Mouse (Mus musculus) left cerebral cortex, adult 9 months (tissue): Measurements from ENCODE around the gene Ugt1a7c.
"Not testable (repeated sequence)": the region's sequence is repeated elsewhere in the genome, so short reads cannot be mapped to it uniquely, and the experiment has no call there.

ENCODE experiments used
- DNase-seq, 2 experiments: peaks; one replicate each; pipeline ENCODE4 v3.0.0; 2022; ENCODE audit warnings: low spot score in 2 of 2

Ugt1a7c gene

GRCm38 (mm10) chr1:88224029-88224776 lies 129.3 kb downstream of the Ugt1a7c start:
- DNase-seq, result no peak

DNA sequence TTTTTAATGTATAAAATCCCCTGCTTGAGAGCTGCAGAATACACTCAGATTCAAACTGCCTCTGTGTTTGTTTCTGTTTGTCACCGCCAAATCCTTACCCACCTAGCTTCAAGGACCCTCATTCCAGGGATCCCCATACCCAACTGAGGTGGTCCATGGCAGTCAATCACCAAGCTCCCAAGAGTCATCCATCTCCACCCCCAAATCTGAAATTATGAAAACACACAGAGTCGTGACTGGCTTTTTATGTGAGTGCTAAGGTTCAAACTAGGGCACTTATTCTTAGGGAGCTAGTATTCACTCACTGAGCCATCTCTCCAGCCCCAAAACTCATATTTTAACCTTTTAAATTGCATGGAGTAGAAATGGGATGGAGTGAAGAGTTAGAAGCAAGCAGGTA lies 130.4 kb downstream of the Ugt1a7c start:
- not testable (repeated sequence) for DNase-seq

DNA sequence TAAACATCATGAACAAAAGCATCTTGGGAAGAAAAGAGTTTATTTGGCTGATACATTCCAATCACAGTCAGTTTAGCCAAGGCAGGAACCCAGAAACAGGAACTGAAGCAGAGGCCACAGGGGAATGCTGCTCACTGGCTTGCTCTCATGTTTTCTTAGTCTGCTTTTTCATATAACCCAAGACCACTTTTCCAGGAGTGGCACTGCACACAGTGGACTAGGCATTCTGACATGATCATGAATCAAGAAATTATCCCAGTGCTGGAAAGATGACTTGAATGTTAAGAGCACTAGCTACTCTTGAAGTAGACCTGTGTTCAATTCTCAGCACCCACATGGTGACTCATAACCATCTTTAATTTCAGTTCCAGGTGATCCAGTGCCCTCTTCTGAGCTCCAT lies 130.9 kb downstream of the Ugt1a7c start:
- no peak for DNase-seq

DNA sequence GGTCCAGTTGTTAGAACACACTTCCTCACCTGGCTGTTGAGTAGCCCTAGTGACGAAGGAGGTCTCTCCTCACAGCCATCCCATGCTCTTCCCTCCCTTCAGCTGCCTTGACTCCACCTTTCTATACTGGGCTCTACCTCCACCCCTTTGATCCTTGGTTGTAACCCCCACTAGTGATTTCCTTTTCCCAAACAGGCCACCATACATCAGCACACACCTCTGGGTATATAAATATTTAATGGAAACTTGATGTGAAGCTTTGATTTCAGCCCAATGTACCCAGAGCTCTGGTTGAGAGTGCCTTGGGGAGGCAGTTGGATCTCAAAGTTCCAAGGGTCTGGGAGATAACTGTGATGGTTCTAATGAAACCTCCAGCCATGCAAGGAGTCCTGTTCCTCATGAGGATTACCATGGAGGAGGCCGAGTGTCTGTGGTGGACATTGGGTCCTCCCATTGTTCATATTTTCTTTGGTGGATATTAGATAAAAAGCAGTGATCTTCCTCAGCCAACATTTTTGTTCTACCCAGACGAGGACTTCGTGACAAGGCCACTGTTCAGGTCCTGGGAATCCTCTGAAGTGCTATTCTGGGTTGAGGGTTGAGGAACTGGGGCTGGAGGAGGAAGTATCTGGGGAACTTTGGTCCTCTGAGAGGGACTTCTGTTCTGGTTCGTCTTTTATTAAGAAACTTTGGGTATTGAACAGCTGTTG lies 132.0 kb downstream of the Ugt1a7c start, which contains the start of gene Mroh2a:
Gene Mroh2a, plus strand, starts transcription at position 317 of the 710 bp plus-strand sequence.
- peak in 1 of 2 experiments; percentile 24 for DNase-seq

- peak in 1 of 2 experiments; percentile 10 for DNase-seq
Observed at GRCm38 (mm10) chr1:88227482-88227881, 132.6 kb downstream of the Ugt1a7c start.

DNA sequence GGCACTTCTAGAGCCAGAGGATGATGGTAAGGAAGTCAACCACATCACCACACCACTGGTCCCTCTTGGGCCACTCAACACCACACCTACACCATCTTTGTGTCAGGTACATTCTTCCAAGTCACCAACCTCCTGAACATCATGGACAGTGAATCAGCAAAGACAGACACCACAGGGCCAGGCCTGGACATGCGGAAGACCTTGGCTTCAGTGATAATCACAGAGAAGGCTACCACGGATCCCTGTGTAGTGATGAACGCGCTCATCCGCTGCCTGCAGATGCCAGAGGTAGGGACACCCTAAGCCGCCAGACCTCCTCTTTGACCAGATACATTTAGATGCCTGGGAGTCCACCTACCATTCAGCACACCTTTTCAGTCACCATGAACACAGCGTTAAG lies 133.3 kb downstream of the Ugt1a7c start:
- no peak for DNase-seq

DNA sequence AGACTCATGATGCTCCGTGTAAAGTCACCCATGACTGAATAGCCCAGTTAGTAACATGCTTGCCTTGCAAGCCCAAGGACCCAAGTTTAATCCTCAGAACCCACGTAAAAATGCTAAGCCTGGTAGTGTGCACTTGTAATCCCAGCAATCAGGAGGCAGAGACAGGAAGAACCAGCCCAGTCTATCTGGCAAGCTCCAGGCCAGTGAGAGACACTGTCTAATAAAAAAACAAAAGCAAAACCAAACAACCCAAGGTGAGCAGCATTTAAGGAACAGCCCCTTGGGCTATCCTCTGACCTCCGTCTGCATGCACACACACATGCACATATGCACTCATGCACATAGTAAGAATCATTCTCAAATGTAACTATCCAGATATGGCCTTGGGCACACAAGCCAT lies 134.7 kb downstream of the Ugt1a7c start:
- DNase-seq, result no peak

DNA sequence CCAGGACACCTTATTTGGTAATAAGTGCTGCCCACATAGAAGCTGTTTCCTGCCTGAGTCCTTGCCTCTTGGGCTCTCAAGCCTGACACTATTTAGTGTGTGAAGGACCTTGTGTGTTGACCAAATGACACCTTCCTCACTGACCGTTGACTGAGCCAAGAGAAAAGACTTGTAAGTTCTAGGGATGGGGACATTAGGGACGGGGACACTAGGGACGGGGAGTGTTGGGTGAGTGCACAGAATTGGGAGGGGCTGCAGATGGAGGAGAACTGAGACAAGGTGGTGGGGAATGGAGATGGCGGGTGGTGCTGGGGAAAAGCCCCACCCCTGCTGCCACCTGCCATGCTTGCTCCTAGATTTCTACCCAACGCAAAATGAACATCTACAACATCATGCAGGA lies 135.1 kb downstream of the Ugt1a7c start:
- no peak for DNase-seq

DNA sequence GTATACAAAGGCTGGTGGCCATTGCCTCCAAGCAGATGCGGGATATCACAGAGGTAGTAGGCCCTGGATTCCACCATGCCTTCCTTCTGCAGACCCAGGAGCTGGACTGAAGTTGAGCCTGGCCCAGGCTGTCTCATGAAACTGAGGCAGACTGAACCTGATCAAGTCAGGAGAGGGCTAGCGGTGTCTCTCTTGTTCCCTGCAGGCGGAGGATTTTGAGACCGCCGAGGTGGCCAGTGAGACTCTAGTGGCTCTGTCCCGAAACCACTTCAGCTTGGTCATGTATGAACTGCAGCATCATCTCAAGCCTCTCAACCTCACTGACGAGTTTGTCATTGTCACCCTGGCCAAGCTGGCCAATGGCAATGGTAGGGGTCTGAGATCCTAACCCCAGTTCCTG lies 135.6 kb downstream of the Ugt1a7c start:
- no peak for DNase-seq

GRCm38 (mm10) chr1:88230981-88231802 lies 136.3 kb downstream of the Ugt1a7c start:
- no peak for DNase-seq

DNA sequence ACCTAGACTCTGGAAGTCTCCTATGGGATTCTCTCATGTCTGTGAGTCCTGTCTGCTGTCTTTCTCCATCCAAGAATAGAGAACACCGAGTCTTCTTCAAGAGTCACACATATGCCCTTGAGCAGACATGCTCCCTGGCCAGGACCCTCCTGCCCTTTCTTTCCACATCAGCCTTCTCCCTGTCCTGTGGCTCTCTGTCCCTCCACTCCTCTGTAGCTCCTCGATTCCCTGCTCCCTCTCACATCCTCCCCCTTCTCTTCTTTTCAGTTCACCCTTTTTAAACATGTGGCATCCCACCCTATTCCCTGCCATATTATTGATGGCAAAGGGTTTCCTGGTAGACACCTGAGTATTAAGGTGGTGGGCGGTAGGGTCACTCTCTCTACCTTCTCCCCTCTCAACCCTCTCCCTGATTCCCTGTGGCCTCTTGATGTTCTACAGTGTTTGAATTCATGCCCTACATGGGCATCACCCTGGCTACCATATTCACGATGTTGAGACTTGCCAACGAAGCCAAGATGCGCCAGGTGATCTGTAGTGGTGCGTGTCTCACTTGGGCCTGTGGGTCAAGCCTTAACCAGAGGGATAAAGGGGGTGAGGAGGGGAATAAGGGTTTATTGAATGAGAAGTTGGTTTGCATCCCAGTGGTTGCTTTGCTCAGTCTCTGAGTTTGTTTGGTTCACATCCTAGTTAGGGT lies 137.1 kb downstream of the Ugt1a7c start:
- DNase-seq, result no peak

- no peak for DNase-seq
Observed at GRCm38 (mm10) chr1:88232664-88233380, 138.0 kb downstream of the Ugt1a7c start.

DNA sequence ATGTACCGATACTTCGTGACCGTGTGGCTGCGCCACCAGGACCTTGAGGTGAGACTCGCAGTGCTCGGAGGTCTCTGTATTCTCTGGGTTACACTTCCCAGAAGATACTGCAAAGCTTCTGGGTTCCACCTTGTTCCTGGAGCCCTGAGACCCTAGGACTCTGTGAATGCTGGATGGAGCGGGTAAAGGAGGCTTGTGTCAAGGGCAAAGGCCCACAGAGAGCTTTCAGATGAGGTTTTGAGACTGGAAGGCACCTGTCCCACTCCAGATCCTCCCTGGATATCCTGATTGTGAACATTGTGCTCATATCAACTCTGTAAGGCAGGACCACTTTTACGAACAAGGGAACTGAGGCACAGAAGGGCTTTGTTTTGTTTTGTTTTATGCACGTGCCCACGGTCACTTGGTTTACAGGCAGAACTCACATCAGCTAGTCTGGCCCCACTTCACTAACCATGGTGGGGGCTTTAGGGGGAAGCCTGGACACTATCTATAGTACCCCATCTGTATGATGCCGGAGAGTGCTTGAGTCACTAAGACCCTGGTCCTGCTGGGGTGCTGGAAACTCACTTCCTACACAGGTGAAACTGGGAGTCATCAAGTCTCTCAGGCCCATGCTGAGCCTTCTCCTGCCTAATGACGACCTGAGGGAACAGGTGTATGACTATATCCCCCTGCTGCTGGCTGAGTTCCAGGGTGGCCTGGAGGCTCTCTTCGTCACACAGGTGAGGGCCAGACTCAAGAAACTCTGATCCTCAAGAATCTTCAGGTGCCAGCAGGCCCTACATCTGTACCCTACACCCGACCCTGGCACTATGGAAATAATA lies 138.8 kb downstream of the Ugt1a7c start:
- no peak for DNase-seq

DNA sequence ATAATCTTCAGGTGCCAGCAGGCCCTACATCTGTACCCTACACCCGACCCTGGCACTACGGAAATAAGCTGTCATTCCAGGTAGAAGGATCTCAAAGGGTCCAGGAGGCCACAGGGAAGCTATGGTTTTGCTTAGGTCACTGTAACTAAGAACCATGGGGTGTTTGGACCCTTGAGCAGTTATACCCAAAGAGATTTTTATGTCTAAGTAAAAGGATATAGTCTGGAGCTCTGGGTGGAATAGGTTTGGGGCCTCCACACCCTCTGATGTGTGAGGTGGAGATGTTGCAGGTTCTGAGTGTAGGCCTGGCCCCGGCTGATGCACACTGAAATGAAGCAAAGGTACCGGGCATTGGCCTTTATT lies 139.4 kb downstream of the Ugt1a7c start:
- DNase-seq, result no peak

GRCm38 (mm10) chr1:88234646-88235045 lies 139.8 kb downstream of the Ugt1a7c start:
- no peak for DNase-seq

- DNase-seq, result no peak
Observed at GRCm38 (mm10) chr1:88235046-88235893, 140.4 kb downstream of the Ugt1a7c start.

DNA sequence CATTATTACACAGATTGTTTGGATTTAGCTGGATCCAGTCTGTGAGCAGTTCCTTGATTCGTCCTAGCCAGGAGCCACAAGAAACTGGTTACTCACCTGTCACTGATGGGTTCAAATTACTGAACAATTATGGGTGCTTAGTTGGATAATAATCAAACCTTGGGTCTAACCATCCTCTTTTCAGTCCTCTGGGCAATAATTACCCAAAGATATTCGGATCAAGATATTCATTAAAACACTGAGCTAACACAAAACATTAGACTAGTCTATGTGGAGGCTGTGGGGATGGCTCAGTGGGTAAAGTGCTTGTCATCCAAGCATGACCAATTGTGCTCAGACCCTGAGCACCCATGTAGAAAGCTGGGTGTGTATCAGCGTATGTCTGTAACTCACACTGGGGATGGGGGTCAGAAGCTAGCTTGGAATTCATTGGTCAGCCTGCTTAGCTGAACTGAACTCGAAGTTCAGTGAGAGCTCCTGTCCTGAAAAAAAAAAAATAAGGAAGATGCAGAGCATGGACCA lies 141.1 kb downstream of the Ugt1a7c start:
- no peak for DNase-seq

DNA sequence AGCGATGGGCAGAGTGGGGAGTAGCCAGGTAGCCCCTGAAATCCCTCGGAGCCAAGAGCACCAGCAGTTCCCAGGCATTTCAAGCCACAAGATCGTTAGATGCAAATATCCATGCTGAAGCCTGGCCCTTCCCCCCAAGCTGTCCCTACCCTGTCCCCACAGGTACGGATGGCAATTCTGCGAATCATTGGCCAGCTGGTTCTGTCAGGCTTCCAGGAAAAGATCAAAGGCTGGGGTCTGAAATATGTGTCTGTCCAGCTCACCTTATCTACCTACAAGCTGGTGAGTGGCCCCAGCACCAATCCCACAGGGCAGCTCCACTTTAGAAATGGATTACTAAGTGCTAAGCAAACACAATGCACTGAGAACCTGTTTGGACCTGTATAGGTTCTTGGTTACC lies 142.4 kb downstream of the Ugt1a7c start:
- no peak for DNase-seq

GRCm38 (mm10) chr1:88238771-88239170 lies 143.9 kb downstream of the Ugt1a7c start:
- DNase-seq, result no peak
